Mouse (Mus musculus) heart, adult 8-10 months (tissue): Measurements from ENCODE around the gene Dlgap5. TPM values are rescaled to one million over a fixed set of nuclear protein-coding genes. Genes with fewer than 3 reads are reported as not detected.
"Not testable (repeated sequence)": the region's sequence is repeated elsewhere in the genome, so short reads cannot be mapped to it uniquely, and the experiment has no call there.

Source experiments
- DNase-seq: peaks from one replicate; pipeline ENCODE4 v3.0.0; 2022; ENCODE audit warnings: low spot score
- total RNA-seq, 4 experiments: library from RNA; stranded (reverse); gene quantifications; 2 replicates each; pipeline ENCODE4 v1.2.4; 2022

The Dlgap5 gene
- total RNA-seq: under 1 TPM in 3 of 4 experiments, not detected in 1; 0.60 to 0.75 (median 0.63) TPM

GRCm38 (mm10) chr14:47417775-47418665, at the start of gene Dlgap5:
TSS of gene Dlgap5 (minus strand) at chr14:47418407.
- peak; percentile 94 for DNase-seq

- DNase-seq: no peak
These were observed 47.4 kb upstream of the Dlgap5 start for GRCm38 (mm10) chr14:47465468-47466175.

GRCm38 (mm10) chr14:47464426-47464825, 46.2 kb upstream of the Dlgap5 start:
- no peak for DNase-seq

- DNase-seq: no peak
These were observed 44.8 kb upstream of the Dlgap5 start for GRCm38 (mm10) chr14:47462877-47463460.

GRCm38 (mm10) chr14:47462453-47462852, 44.2 kb upstream of the Dlgap5 start:
- no peak for DNase-seq

- no peak for DNase-seq
These were observed 43.8 kb upstream of the Dlgap5 start for GRCm38 (mm10) chr14:47461997-47462396.

- DNase-seq: no peak
These were observed 41.3 kb upstream of the Dlgap5 start for GRCm38 (mm10) chr14:47459556-47459955.

- DNase-seq: not testable (repeated sequence)
These were observed 31.9 kb upstream of the Dlgap5 start, which contains the start of gene Fbxo34 for GRCm38 (mm10) chr14:47450121-47450520. TSS of gene Fbxo34 (plus strand) at chr14:47450421.

- DNase-seq: peak; percentile 57
These were observed 27.3 kb upstream of the Dlgap5 start for GRCm38 (mm10) chr14:47445331-47446095.

GRCm38 (mm10) chr14:47444907-47445306, 26.7 kb upstream of the Dlgap5 start:
- peak; percentile 2 for DNase-seq

GRCm38 (mm10) chr14:47438947-47439346, 20.7 kb upstream of the Dlgap5 start:
- no peak for DNase-seq

- DNase-seq: no peak
These were observed 14.8 kb upstream of the Dlgap5 start for GRCm38 (mm10) chr14:47432987-47433386.

- DNase-seq: no peak
These were observed 4.3 kb upstream of the Dlgap5 start for GRCm38 (mm10) chr14:47422466-47422865.

- DNase-seq: no peak
These were observed 3.4 kb upstream of the Dlgap5 start for GRCm38 (mm10) chr14:47421606-47422005.

- DNase-seq: no peak
These were observed 1.6 kb upstream of the Dlgap5 start for GRCm38 (mm10) chr14:47419723-47420276.

- DNase-seq: no peak
These were observed 923 bp upstream of the Dlgap5 start for GRCm38 (mm10) chr14:47419034-47419625.

- no peak for DNase-seq
These were observed 422 bp upstream of the Dlgap5 start for GRCm38 (mm10) chr14:47418666-47418991.

- DNase-seq: no peak
These were observed 861 bp downstream of the Dlgap5 start for GRCm38 (mm10) chr14:47417346-47417745.

GRCm38 (mm10) chr14:47406000-47406399, 12.2 kb downstream of the Dlgap5 start:
- no peak for DNase-seq

GRCm38 (mm10) chr14:47402735-47403134, 15.5 kb downstream of the Dlgap5 start:
- no peak for DNase-seq

GRCm38 (mm10) chr14:47396165-47396652, 22.0 kb downstream of the Dlgap5 start:
- DNase-seq: peak; percentile 46
